Mouse (Mus musculus): ENCODE measurements around the gene Snhg11.

- no peak for TF ChIP-seq POLR2A (IDR thresholded peaks at IDR 0.05; ENCODE audit: borderline replicate concordance, extremely low read depth, low read depth, low read length)
- TF ChIP-seq CTCF (IDR thresholded peaks at IDR 0.05; ENCODE audit: insufficient read depth, low read length), result no peak
Measured at GRCm38 (mm10) chr2:158402915-158403314, 27.5 kb downstream of the Snhg11 start.

Measured in lung, adult 2 months (tissue).